Mouse (Mus musculus) midbrain, embryonic 10.5 days (tissue): ENCODE measurements at regions not wholly inside any gene's neighbourhood (a gene's known extent, or its start where the extent isn't known, plus 50 kb on each side); places are given as distances from the start of the nearest gene placed in this dataset.

Experiments
- DNase-seq: peaks from one replicate; pipeline ENCODE4 v3.0.0-alpha.2; 2017; ENCODE audit warnings: low spot score
- H3K27ac ChIP-seq: fragments of 300-500 bp; sonication (generic); replicated peaks from 2 replicates; pipeline ENCODE4 v1.5.1; 2016; ENCODE audit warnings: mild to moderate bottlenecking
- H3K27me3 ChIP-seq: fragments of 300-500 bp; sonication (generic); 2 replicates; pipeline ENCODE4 v1.6.1; 2016; ENCODE audit warnings: low read depth, mild to moderate bottlenecking; ENCODE audit not compliant: poor library complexity, severe bottlenecking
- H3K36me3 ChIP-seq: fragments of 300-500 bp; sonication (generic); 2 replicates; pipeline ENCODE4 v1.6.1; 2016; ENCODE audit warnings: mild to moderate bottlenecking, moderate library complexity
- H3K4me1 ChIP-seq: fragments of 300-500 bp; sonication (generic); 2 replicates; pipeline ENCODE4 v1.6.1; 2016
- H3K4me3 ChIP-seq: fragments of 300-500 bp; sonication (generic); 2 replicates; pipeline ENCODE4 v1.5.1; 2016; ENCODE audit warnings: mild to moderate bottlenecking, moderate library complexity
- H3K9me3 ChIP-seq: fragments of 300-500 bp; sonication (generic); replicated peaks from 2 replicates; pipeline ENCODE4 v1.6.1; 2016; ENCODE audit warnings: mild to moderate bottlenecking
- WGBS: fragments of 180-500 bp; shearing (Covaris S2); methylation state at CpG from one replicate; pipeline ENCODE4 v1.1.7; 2016; 5-methylcytosine and 5-hydroxymethylcytosine counted together

- 92% methylated on average over 7 of the region's 7 CpGs for WGBS
Measured at GRCm38 (mm10) chr2:70914372-70914771, 88.8 kb upstream of the Tlk1 start.

DNA sequence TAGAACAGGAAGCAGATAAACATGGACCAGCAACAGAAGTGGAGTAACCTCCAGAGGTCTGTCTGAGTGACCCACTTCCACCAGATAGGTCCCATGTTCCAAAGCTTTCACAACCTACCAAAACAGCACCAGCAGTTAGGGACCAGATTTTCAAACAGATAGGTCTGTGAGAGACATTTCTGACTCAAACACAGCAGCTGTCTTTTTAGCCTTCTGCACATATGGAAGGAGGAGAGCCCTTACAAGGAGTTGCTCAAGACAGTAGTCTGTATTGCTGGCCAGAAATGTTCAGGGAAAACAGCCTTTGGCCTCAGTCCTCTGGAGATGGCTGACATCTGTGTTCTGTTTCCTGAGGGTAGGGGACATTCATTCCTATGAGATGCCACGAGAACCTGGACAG is 83.9 kb upstream of the Tlk1 start:
- Histone ChIP-seq H3K27me3 (no peaks in the 10 kb centered on the region; the same call in 1 of the 2 replicates), H3K9me3 (no peaks in the 10 kb centered on the region; the same call in 1 of the 2 replicates), H3K36me3 (no peaks in the 10 kb centered on the region), H3K4me3 (no peak overlapping the region), H3K27ac (0 out of 2 replicates have a peak overlapping the region, but pooled peaks have one; percentile 53), H3K4me1 (peaks cover 19% of the 10 kb centered on the region)
- no peak for DNase-seq
- WGBS: 81% methylated on average over 1 of the region's 1 CpGs

More at GRCm38 (mm10) chr2:70914372-70914771, 88.8 kb upstream of the Tlk1 start:
- Histone ChIP-seq H3K27ac (no peak overlapping the region), H3K27me3 (no peaks in the 10 kb centered on the region; the same call in 1 of the 2 replicates), H3K36me3 (no peaks in the 10 kb centered on the region), H3K4me1 (peaks cover 22% of the 10 kb centered on the region), H3K4me3 (no peak overlapping the region), H3K9me3 (no peaks in the 10 kb centered on the region)
- DNase-seq: no peak

GRCm38 (mm10) chr2:70908579-70908978 is 83.1 kb upstream of the Tlk1 start:
- 53% methylated on average over 1 of the region's 1 CpGs for WGBS

DNA sequence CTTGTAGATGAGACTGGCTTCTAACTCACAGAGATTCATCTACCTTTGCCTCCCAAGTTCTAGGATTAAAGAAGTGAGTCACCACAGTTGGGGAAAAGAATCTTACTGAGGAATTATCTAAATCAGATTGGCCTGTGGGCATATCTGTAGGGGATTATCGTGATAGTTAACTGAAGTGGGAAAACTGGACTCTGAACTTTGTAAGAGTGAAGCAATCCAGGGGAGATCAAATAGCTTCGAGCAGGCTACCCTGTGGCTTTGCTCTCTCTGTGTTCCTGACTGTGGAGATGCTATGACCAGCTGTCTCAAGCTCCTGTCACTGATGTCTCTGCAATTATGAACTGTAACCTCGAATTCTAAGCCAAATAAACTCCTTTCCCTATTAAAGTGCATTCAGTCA is 80.7 kb upstream of the Tlk1 start:
- no peak overlapping the region for H3K27ac ChIP-seq
- H3K4me1 ChIP-seq: peaks cover 19% of the 10 kb centered on the region
- H3K36me3 ChIP-seq: no peaks in the 10 kb centered on the region
- no peak overlapping the region for H3K4me3 ChIP-seq
- no peak for DNase-seq
- no peaks in the 10 kb centered on the region for H3K27me3 ChIP-seq
- 77% methylated on average over 3 of the region's 3 CpGs for WGBS
- no peaks in the 10 kb centered on the region; the same call in 1 of the 2 replicates for H3K9me3 ChIP-seq

More at GRCm38 (mm10) chr2:70908579-70908978, 83.1 kb upstream of the Tlk1 start:
- no peaks in the 10 kb centered on the region for H3K36me3 ChIP-seq
- DNase-seq: peak; percentile 55
- H3K9me3 ChIP-seq: no peaks in the 10 kb centered on the region; the same call in 1 of the 2 replicates
- H3K27me3 ChIP-seq: no peaks in the 10 kb centered on the region; the same call in 1 of the 2 replicates
- peaks cover 19% of the 10 kb centered on the region for H3K4me1 ChIP-seq
- peak overlapping the region; percentile 53 for H3K27ac ChIP-seq
- no peak overlapping the region for H3K4me3 ChIP-seq

GRCm38 (mm10) chr2:70904429-70904828 is 78.9 kb upstream of the Tlk1 start:
- Histone ChIP-seq H3K9me3 (no peaks in the 10 kb centered on the region; the same call in 1 of the 2 replicates), H3K27me3 (no peaks in the 10 kb centered on the region), H3K4me3 (no peak overlapping the region), H3K36me3 (no peaks in the 10 kb centered on the region), H3K27ac (no peak overlapping the region), H3K4me1 (peaks cover 16% of the 10 kb centered on the region)
- no peak for DNase-seq
- 83% methylated on average over 5 of the region's 5 CpGs for WGBS

- H3K9me3 ChIP-seq: no peaks in the 10 kb centered on the region; the same call in 1 of the 2 replicates
- no peak overlapping the region for H3K27ac ChIP-seq
- no peaks in the 10 kb centered on the region for H3K36me3 ChIP-seq
- no peak overlapping the region for H3K4me3 ChIP-seq
- no peaks in the 10 kb centered on the region for H3K4me1 ChIP-seq
- WGBS: 88% methylated on average over 3 of the region's 3 CpGs
- DNase-seq: no peak
- H3K27me3 ChIP-seq: no peaks in the 10 kb centered on the region
Measured at GRCm38 (mm10) chr2:70902196-70902595, 76.7 kb upstream of the Tlk1 start.

DNA sequence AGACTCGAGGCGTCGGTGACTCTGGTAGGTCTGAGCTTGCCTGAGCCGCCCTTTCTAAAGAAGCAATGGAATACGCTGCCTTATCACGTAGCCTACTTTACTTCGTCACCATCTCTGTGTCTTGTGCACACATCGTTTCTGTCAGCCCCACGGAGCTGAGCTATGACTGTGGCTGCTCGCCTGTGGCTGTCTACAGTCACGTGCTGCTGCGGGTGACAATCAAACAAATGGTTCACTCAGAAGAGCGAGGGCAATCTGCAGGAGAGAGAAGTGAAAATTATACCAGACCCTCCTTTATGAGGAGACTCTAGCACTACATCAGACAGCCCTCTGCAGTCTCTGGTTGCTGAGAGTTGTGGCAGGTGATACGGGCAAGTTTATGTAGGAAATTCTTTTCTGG is 76.0 kb upstream of the Tlk1 start:
- Histone ChIP-seq H3K36me3 (no peaks in the 10 kb centered on the region), H3K27me3 (no peaks in the 10 kb centered on the region), H3K4me1 (no peaks in the 10 kb centered on the region), H3K27ac (no peak overlapping the region), H3K9me3 (no peaks in the 10 kb centered on the region; the same call in 1 of the 2 replicates), H3K4me3 (no peak overlapping the region)
- WGBS: 91% methylated on average over 14 of the region's 14 CpGs
- no peak for DNase-seq

- H3K4me3 ChIP-seq: no peak overlapping the region
- WGBS: 92% methylated on average over 4 of the region's 4 CpGs
- no peaks in the 10 kb centered on the region for H3K27me3 ChIP-seq
- DNase-seq: no peak
- H3K9me3 ChIP-seq: no peaks in the 10 kb centered on the region
- no peaks in the 10 kb centered on the region for H3K36me3 ChIP-seq
- no peaks in the 10 kb centered on the region for H3K4me1 ChIP-seq
- H3K27ac ChIP-seq: no peak overlapping the region
Measured at GRCm38 (mm10) chr2:70899056-70899455, 73.5 kb upstream of the Tlk1 start.

GRCm38 (mm10) chr2:70898396-70898795 is 72.9 kb upstream of the Tlk1 start:
- Histone ChIP-seq H3K36me3 (no peaks in the 10 kb centered on the region), H3K4me1 (no peaks in the 10 kb centered on the region), H3K27ac (no peak overlapping the region), H3K4me3 (no peak overlapping the region), H3K9me3 (no peaks in the 10 kb centered on the region), H3K27me3 (no peaks in the 10 kb centered on the region)
- 83% methylated on average over 9 of the region's 9 CpGs for WGBS
- DNase-seq: no peak

DNA sequence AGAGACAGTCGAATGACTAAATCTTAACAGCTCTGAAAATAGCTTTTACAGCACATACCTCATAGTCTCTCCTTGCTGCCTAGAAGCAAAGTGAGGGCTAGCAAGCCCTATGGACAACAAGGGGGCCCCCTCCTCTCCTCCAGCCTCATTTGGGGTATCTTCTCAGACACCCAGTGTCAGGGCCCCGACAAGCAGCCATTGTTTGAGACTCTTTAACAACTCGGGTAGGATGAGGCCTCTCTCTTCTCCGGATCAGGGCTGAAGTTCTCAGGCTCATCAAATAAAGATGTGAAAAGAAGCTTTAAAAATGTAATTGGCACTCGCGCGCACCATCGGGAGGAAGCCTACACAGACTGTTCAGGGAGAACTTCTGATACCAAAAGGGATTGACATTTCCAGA is 71.8 kb upstream of the Tlk1 start:
- H3K9me3 ChIP-seq: no peaks in the 10 kb centered on the region
- DNase-seq: no peak
- H3K36me3 ChIP-seq: no peaks in the 10 kb centered on the region
- no peak overlapping the region for H3K27ac ChIP-seq
- H3K4me3 ChIP-seq: no peak overlapping the region
- no peaks in the 10 kb centered on the region for H3K4me1 ChIP-seq
- 81% methylated on average over 8 of the region's 8 CpGs for WGBS
- no peaks in the 10 kb centered on the region for H3K27me3 ChIP-seq

GRCm38 (mm10) chr2:70889522-70890100 is 64.1 kb upstream of the Tlk1 start:
- no peak overlapping the region for H3K27ac ChIP-seq
- no peak overlapping the region for H3K4me3 ChIP-seq
- H3K27me3 ChIP-seq: no peaks in the 10 kb centered on the region
- H3K9me3 ChIP-seq: peaks cover 3% of the 10 kb centered on the region; the same call in 1 of the 2 replicates
- no peak for DNase-seq
- no peaks in the 10 kb centered on the region for H3K36me3 ChIP-seq
- H3K4me1 ChIP-seq: no peaks in the 10 kb centered on the region
- 84% methylated on average over 5 of the region's 5 CpGs for WGBS

GRCm38 (mm10) chr2:70888840-70889469 is 63.4 kb upstream of the Tlk1 start:
- peaks cover 4% of the 10 kb centered on the region; the same call in 1 of the 2 replicates for H3K9me3 ChIP-seq
- no peaks in the 10 kb centered on the region for H3K36me3 ChIP-seq
- DNase-seq: no peak
- no peaks in the 10 kb centered on the region for H3K27me3 ChIP-seq
- WGBS: 82% methylated on average over 5 of the region's 5 CpGs
- no peaks in the 10 kb centered on the region for H3K4me1 ChIP-seq
- H3K27ac ChIP-seq: no peak overlapping the region
- no peak overlapping the region for H3K4me3 ChIP-seq

DNA sequence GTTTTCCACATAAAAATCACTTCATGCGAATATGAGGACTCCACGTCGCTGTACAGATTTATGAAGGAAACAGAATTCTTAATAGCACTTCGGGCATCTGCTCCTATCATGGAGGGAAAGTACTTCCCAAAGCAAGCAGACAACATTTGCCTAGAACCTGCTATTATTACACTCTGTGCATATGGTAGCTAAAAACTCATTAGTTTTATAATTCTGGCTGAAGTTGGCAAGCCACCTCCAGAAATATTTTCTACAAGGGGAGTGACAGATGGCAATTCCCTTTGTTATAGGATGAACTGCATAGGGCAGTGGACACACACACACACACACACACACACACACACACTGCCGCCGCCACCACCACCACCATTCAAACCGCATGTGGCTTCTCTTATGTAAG is 61.3 kb upstream of the Tlk1 start:
- DNase-seq: no peak
- H3K9me3 ChIP-seq: peaks cover 4% of the 10 kb centered on the region; the same call in 1 of the 2 replicates
- no peaks in the 10 kb centered on the region for H3K36me3 ChIP-seq
- H3K4me3 ChIP-seq: no peak overlapping the region
- 91% methylated on average over 7 of the region's 7 CpGs for WGBS
- no peaks in the 10 kb centered on the region for H3K4me1 ChIP-seq
- H3K27ac ChIP-seq: no peak overlapping the region
- no peaks in the 10 kb centered on the region for H3K27me3 ChIP-seq
